Mouse (Mus musculus): ENCODE data around the gene Isoc2b. TPM values are rescaled to one million over a fixed set of nuclear protein-coding genes. Genes with fewer than 3 reads are reported as not detected.
"Not testable (repeated sequence)": the region's sequence is repeated elsewhere in the genome, so short reads cannot be mapped to it uniquely, and the experiment has no call there.

Isoc2b gene
- polyA plus RNA-seq, 1 experiment from 2014 or later, result 2.4 TPM

- Histone ChIP-seq H3K4me3 (ENCODE audit: low read depth, low read length) (no peak overlapping the region), H3K4me1 (ENCODE audit: control insufficient read depth, insufficient read depth, low read length) (no peaks in the 10 kb centered on the region), H3K9me3 (replicated peaks; ENCODE audit: control insufficient read depth, low read length) (no peaks in the 10 kb centered on the region), H3K4me2 (ENCODE audit: low read depth, low read length) (no peak overlapping the region), H3K27ac (replicated peaks; ENCODE audit: low read depth, low read length) (no peak overlapping the region), H3K36me3 (replicated peaks; ENCODE audit: control insufficient read depth, insufficient read depth, low read depth, low read length) (no peaks in the 10 kb centered on the region), H3K9ac (replicated peaks; ENCODE audit: low read length) (no peak overlapping the region), H3K27me3 (ENCODE audit: control insufficient read depth, insufficient read depth, low read length) (no peaks in the 10 kb centered on the region)
- no peak for DNase-seq (ENCODE audit: low spot score)
- ATAC-seq (replicated peaks; ENCODE audit: insufficient number of reproducible peaks, low FRiP score, low TSS enrichment, low read depth), result no peak
- 66% methylated on average over 5 of the region's 5 CpGs for WGBS
These were observed 5.8 kb downstream of the Isoc2b start for GRCm38 (mm10) chr7:4864130-4864845.

- no peaks in the 10 kb centered on the region for H3K9me3 ChIP-seq (replicated peaks; ENCODE audit: control insufficient read depth, low read length)
- no peak overlapping the region for H3K4me3 ChIP-seq (ENCODE audit: low read depth, low read length)
- 73% methylated on average over 7 of the region's 7 CpGs for WGBS
- H3K9ac ChIP-seq (replicated peaks; ENCODE audit: low read length), result no peak overlapping the region
- H3K36me3 ChIP-seq (replicated peaks; ENCODE audit: control insufficient read depth, insufficient read depth, low read depth, low read length), result no peaks in the 10 kb centered on the region
- H3K4me2 ChIP-seq (ENCODE audit: low read depth, low read length), result no peak overlapping the region
- no peaks in the 10 kb centered on the region for H3K4me1 ChIP-seq (ENCODE audit: control insufficient read depth, insufficient read depth, low read length)
- H3K27me3 ChIP-seq (ENCODE audit: control insufficient read depth, insufficient read depth, low read length), result no peaks in the 10 kb centered on the region
- ATAC-seq (replicated peaks; ENCODE audit: insufficient number of reproducible peaks, low FRiP score, low TSS enrichment, low read depth) (no peak), DNase-seq (ENCODE audit: low spot score) (no peak)
- H3K27ac ChIP-seq (replicated peaks; ENCODE audit: low read depth, low read length), result no peak overlapping the region
These were observed 6.4 kb downstream of the Isoc2b start for GRCm38 (mm10) chr7:4863541-4864080.

GRCm38 (mm10) chr7:4863041-4863440 lies 7.0 kb downstream of the Isoc2b start:
- Histone ChIP-seq H3K4me3 (ENCODE audit: low read depth, low read length) (no peak overlapping the region), H3K9me3 (replicated peaks; ENCODE audit: control insufficient read depth, low read length) (no peaks in the 10 kb centered on the region), H3K9ac (replicated peaks; ENCODE audit: low read length) (no peak overlapping the region), H3K36me3 (replicated peaks; ENCODE audit: control insufficient read depth, insufficient read depth, low read depth, low read length) (no peaks in the 10 kb centered on the region), H3K4me2 (ENCODE audit: low read depth, low read length) (no peak overlapping the region), H3K27me3 (ENCODE audit: control insufficient read depth, insufficient read depth, low read length) (no peaks in the 10 kb centered on the region), H3K4me1 (ENCODE audit: control insufficient read depth, insufficient read depth, low read length) (no peaks in the 10 kb centered on the region), H3K27ac (replicated peaks; ENCODE audit: low read depth, low read length) (no peak overlapping the region)
- DNase-seq (ENCODE audit: low spot score) (no peak), ATAC-seq (replicated peaks; ENCODE audit: insufficient number of reproducible peaks, low FRiP score, low TSS enrichment, low read depth) (no peak)
- WGBS, result 43% methylated on average over 1 of the region's 1 CpGs

- WGBS, result 82% methylated on average over 3 of the region's 3 CpGs
- H3K4me2 ChIP-seq (ENCODE audit: low read depth, low read length); H3K9me3 ChIP-seq (replicated peaks; ENCODE audit: control insufficient read depth, low read length); H3K9ac ChIP-seq (replicated peaks; ENCODE audit: low read length); H3K4me1 ChIP-seq (ENCODE audit: control insufficient read depth, insufficient read depth, low read length); H3K27ac ChIP-seq (replicated peaks; ENCODE audit: low read depth, low read length); H3K27me3 ChIP-seq (ENCODE audit: control insufficient read depth, insufficient read depth, low read length); DNase-seq (ENCODE audit: low spot score); H3K4me3 ChIP-seq (ENCODE audit: low read depth, low read length); H3K36me3 ChIP-seq (replicated peaks; ENCODE audit: control insufficient read depth, insufficient read depth, low read depth, low read length); ATAC-seq (replicated peaks; ENCODE audit: insufficient number of reproducible peaks, low FRiP score, low TSS enrichment, low read depth): not testable (repeated sequence)
These were observed 9.1 kb downstream of the Isoc2b start for GRCm38 (mm10) chr7:4860926-4861325.

GRCm38 (mm10) chr7:4859418-4859978 lies 10.6 kb downstream of the Isoc2b start:
- Histone ChIP-seq H3K27me3 (ENCODE audit: control insufficient read depth, insufficient read depth, low read length) (no peaks in the 10 kb centered on the region), H3K27ac (replicated peaks; ENCODE audit: low read depth, low read length) (no peak overlapping the region), H3K4me3 (ENCODE audit: low read depth, low read length) (no peak overlapping the region), H3K9ac (replicated peaks; ENCODE audit: low read length) (no peak overlapping the region), H3K4me1 (ENCODE audit: control insufficient read depth, insufficient read depth, low read length) (no peaks in the 10 kb centered on the region), H3K9me3 (replicated peaks; ENCODE audit: control insufficient read depth, low read length) (no peaks in the 10 kb centered on the region), H3K4me2 (ENCODE audit: low read depth, low read length) (no peak overlapping the region), H3K36me3 (replicated peaks; ENCODE audit: control insufficient read depth, insufficient read depth, low read depth, low read length) (no peaks in the 10 kb centered on the region)
- WGBS, result 79% methylated on average over 12 of the region's 12 CpGs
- ATAC-seq (replicated peaks; ENCODE audit: insufficient number of reproducible peaks, low FRiP score, low TSS enrichment, low read depth) (no peak), DNase-seq (ENCODE audit: low spot score) (no peak)

- no peak overlapping the region for H3K27ac ChIP-seq (replicated peaks; ENCODE audit: low read depth, low read length)
- H3K9me3 ChIP-seq (replicated peaks; ENCODE audit: control insufficient read depth, low read length), result no peaks in the 10 kb centered on the region
- no peak overlapping the region for H3K4me3 ChIP-seq (ENCODE audit: low read depth, low read length)
- 60% methylated on average over 7 of the region's 7 CpGs for WGBS
- no peak overlapping the region for H3K9ac ChIP-seq (replicated peaks; ENCODE audit: low read length)
- H3K27me3 ChIP-seq (ENCODE audit: control insufficient read depth, insufficient read depth, low read length), result no peaks in the 10 kb centered on the region
- no peaks in the 10 kb centered on the region for H3K36me3 ChIP-seq (replicated peaks; ENCODE audit: control insufficient read depth, insufficient read depth, low read depth, low read length)
- no peaks in the 10 kb centered on the region for H3K4me1 ChIP-seq (ENCODE audit: control insufficient read depth, insufficient read depth, low read length)
- DNase-seq (ENCODE audit: low spot score), result no peak
- H3K4me2 ChIP-seq (ENCODE audit: low read depth, low read length), result no peak overlapping the region
- ATAC-seq (replicated peaks; ENCODE audit: insufficient number of reproducible peaks, low FRiP score, low TSS enrichment, low read depth), result no peak
These were observed 12.7 kb downstream of the Isoc2b start for GRCm38 (mm10) chr7:4857321-4857720.

- Histone ChIP-seq H3K9me3 (replicated peaks; ENCODE audit: control insufficient read depth, low read length) (no peaks in the 10 kb centered on the region), H3K4me3 (ENCODE audit: low read depth, low read length) (no peak overlapping the region), H3K27me3 (ENCODE audit: control insufficient read depth, insufficient read depth, low read length) (no peaks in the 10 kb centered on the region), H3K4me1 (ENCODE audit: control insufficient read depth, insufficient read depth, low read length) (no peaks in the 10 kb centered on the region), H3K27ac (replicated peaks; ENCODE audit: low read depth, low read length) (no peak overlapping the region), H3K36me3 (replicated peaks; ENCODE audit: control insufficient read depth, insufficient read depth, low read depth, low read length) (no peaks in the 10 kb centered on the region), H3K9ac (replicated peaks; ENCODE audit: low read length) (no peak overlapping the region), H3K4me2 (ENCODE audit: low read depth, low read length) (no peak overlapping the region)
- 88% methylated on average over 9 of the region's 9 CpGs for WGBS
- ATAC-seq (replicated peaks; ENCODE audit: insufficient number of reproducible peaks, low FRiP score, low TSS enrichment, low read depth), result no peak
- no peak for DNase-seq (ENCODE audit: low spot score)
These were observed 13.6 kb downstream of the Isoc2b start for GRCm38 (mm10) chr7:4856508-4856907.

GRCm38 (mm10) chr7:4853613-4854012 lies 16.4 kb downstream of the Isoc2b start:
- WGBS, result 75% methylated on average over 3 of the region's 3 CpGs
- DNase-seq (ENCODE audit: low spot score) (no peak), ATAC-seq (replicated peaks; ENCODE audit: insufficient number of reproducible peaks, low FRiP score, low TSS enrichment, low read depth) (no peak)
- Histone ChIP-seq H3K4me2 (ENCODE audit: low read depth, low read length) (no peak overlapping the region), H3K27me3 (ENCODE audit: control insufficient read depth, insufficient read depth, low read length) (no peaks in the 10 kb centered on the region), H3K4me1 (ENCODE audit: control insufficient read depth, insufficient read depth, low read length) (no peaks in the 10 kb centered on the region), H3K27ac (replicated peaks; ENCODE audit: low read depth, low read length) (no peak overlapping the region), H3K9ac (replicated peaks; ENCODE audit: low read length) (no peak overlapping the region), H3K36me3 (replicated peaks; ENCODE audit: control insufficient read depth, insufficient read depth, low read depth, low read length) (no peaks in the 10 kb centered on the region), H3K4me3 (ENCODE audit: low read depth, low read length) (no peak overlapping the region), H3K9me3 (replicated peaks; ENCODE audit: control insufficient read depth, low read length) (no peaks in the 10 kb centered on the region)

Measured in embryonic facial prominence, embryonic 11.5 days (tissue).